Mouse (Mus musculus): Measurements from ENCODE around the gene Tapt1.

GRCm38 (mm10) chr5:44211818-44212465, 14.5 kb downstream of the Tapt1 start:
- TF ChIP-seq CTCF (IDR thresholded peaks at IDR 0.05; ENCODE audit: low read depth, low read length) = no peak
- TF ChIP-seq POLR2A (IDR thresholded peaks at IDR 0.05; ENCODE audit: borderline replicate concordance, low read depth, low read length) = no peak

Measured in bone marrow macrophage, adult 2 months (primary cell).